In genomic region chr6:48395105-48396007, GRCm38 (mm10) we compare ENCODE assay signal across 8 mouse cellular contexts. TPM values are rescaled to one million over a fixed set of nuclear protein-coding genes. Genes with fewer than 3 reads are reported as not detected.
DNase-seq lines count a peak whose midpoint lies in the region; ATAC-seq lines count a peak whose summit lies in the region.

Krba1 (plus strand) TSS chr6:48395586.

- H3K9ac ChIP-seq in heart, embryonic 12.5 days: peak within 1 kb of the TSS; percentile 92
- peak within 1 kb of the TSS; percentile 87 for H3K9ac ChIP-seq in kidney, embryonic 16.5 days (replicated peaks; ENCODE audit: low read length)

- H3K9me3 ChIP-seq in heart, embryonic 12.5 days (replicated peaks): no peaks in the 10 kb centered on the region
- H3K9me3 ChIP-seq in kidney, embryonic 16.5 days (ENCODE audit: low read length): no peaks in the 10 kb centered on the region

- peak within 1 kb of the TSS; percentile 72 for H3K4me2 ChIP-seq in heart, embryonic 12.5 days
- peak within 1 kb of the TSS; percentile 65 for H3K4me2 ChIP-seq in kidney, embryonic 16.5 days (replicated peaks; ENCODE audit: low read depth, low read length)

- peak within 1 kb of the TSS; percentile 90 for H3K4me3 ChIP-seq in brown adipose tissue, adult 24 weeks (ENCODE audit: insufficient read depth, low read depth, low read length)
- peak within 1 kb of the TSS; percentile 82 for H3K4me3 ChIP-seq in heart, embryonic 12.5 days
- H3K4me3 ChIP-seq in kidney, embryonic 16.5 days (ENCODE audit: low read length): peak within 1 kb of the TSS; percentile 83

- H3K4me1 ChIP-seq in brown adipose tissue, adult 24 weeks (ENCODE audit: control insufficient read depth, insufficient read depth, insufficient read length, low read length): peaks cover 11% of the 10 kb centered on the region
- peaks cover 34% of the 10 kb centered on the region for H3K4me1 ChIP-seq in heart, embryonic 12.5 days (replicated peaks)
- peaks cover 15% of the 10 kb centered on the region for H3K4me1 ChIP-seq in kidney, embryonic 16.5 days (ENCODE audit: insufficient read depth, low read length)

- no peaks in the 10 kb centered on the region for H3K27me3 ChIP-seq in heart, embryonic 12.5 days (replicated peaks)
- H3K27me3 ChIP-seq in kidney, embryonic 16.5 days (ENCODE audit: insufficient read depth, low read length): no peaks in the 10 kb centered on the region

- peak; percentile 80 for DNase-seq in liver
- peak; percentile 70 to 82 for DNase-seq in spleen, postnatal 4 days (ENCODE audit: low spot score in 2 of 2)

- 2% methylated on average over 65 of the region's 65 CpGs for WGBS in heart, embryonic 12.5 days
- 1% methylated on average over 65 of the region's 65 CpGs for WGBS in kidney, embryonic 16.5 days

- H3K27ac ChIP-seq in brown adipose tissue, adult 24 weeks (replicated peaks; ENCODE audit: low read depth, low read length): peak within 1 kb of the TSS; percentile 69
- H3K27ac ChIP-seq in heart, embryonic 12.5 days (ENCODE audit: poor library complexity, severe bottlenecking): peak within 1 kb of the TSS; percentile 87
- peak within 1 kb of the TSS; percentile 81 for H3K27ac ChIP-seq in kidney, embryonic 16.5 days (ENCODE audit: low read length)

- no peaks in the 10 kb centered on the region for H3K36me3 ChIP-seq in heart, embryonic 12.5 days
- no peaks in the 10 kb centered on the region for H3K36me3 ChIP-seq in kidney, embryonic 16.5 days (ENCODE audit: insufficient read depth, low read length)

- peak; percentile 97 for ATAC-seq in CD4-positive, CD25-positive, alpha-beta regulatory T cell, adult 4 months
- peak; percentile 46 for ATAC-seq in erythroid progenitor cell, adult 5-6 weeks (replicated peaks; ENCODE audit: low FRiP score, poor library complexity, severe bottlenecking)
- ATAC-seq in heart, embryonic 12.5 days (ENCODE audit: insufficient number of reproducible peaks, low FRiP score): peak; percentile 90
- ATAC-seq in kidney, embryonic 16.5 days (ENCODE audit: low FRiP score, low TSS enrichment): peak; percentile 98
- peak; percentile 73; the same call in 1 of the 2 replicates for ATAC-seq in monocyte, adult 5-6 weeks (replicated peaks; ENCODE audit: insufficient number of reproducible peaks, low FRiP score, low TSS enrichment, poor library complexity, severe bottlenecking)

RNA-seq across cellular contexts. Expression of gene Krba1, which starts in this region (rescaled TPM):
- 10 to 100 TPM; 11.9 to 22.8 TPM for polyA plus RNA-seq in CD4-positive, CD25-positive, alpha-beta regulatory T cell, adult 4 months (2017; shearing (Covaris generic))
- 5.9 and 6.6 TPM in 2 replicates for polyA plus RNA-seq in brown adipose tissue, adult 24 weeks (2012; ENCODE audit: insufficient read depth, insufficient read length, missing spikeins)
- 1.3 TPM in 1 of 2 replicates, not detected in the other for total RNA-seq in erythroid progenitor cell, adult 5-6 weeks (2015; ENCODE audit: low replicate concordance)
- 1.7 and 2.2 TPM in 2 replicates for total RNA-seq in erythroid progenitor cell, adult 5-6 weeks (2017; ENCODE audit: low replicate concordance)
- 21.2 and 21.8 TPM in 2 replicates for polyA plus RNA-seq in heart, embryonic 12.5 days (2016; fragmentation: Nextera tagmentation; extraction: Ambion mirVana)
- polyA plus RNA-seq in kidney, embryonic 16.5 days (2015; fragmentation: Nextera tagmentation; extraction: Ambion mirVana): 22.7 and 26.4 TPM in 2 replicates
- 1.1 to 4.7 TPM (median 2.1 TPM) in 3 replicates for total RNA-seq in monocyte, adult 5-6 weeks (2017)

Comparison
In these comparisons a context has a peak if more than half of its experiments do, and no peak if none do; other contexts are left out.
1. Peak in every context shown above with its lines: DNase-seq, ATAC-seq, H3K4me3 ChIP-seq and H3K27ac ChIP-seq.
2. ATAC-seq: peak in every context shown above with its lines; median percentile 98 in kidney, embryonic 16.5 days; 97 in CD4-positive, CD25-positive, alpha-beta regulatory T cell, adult 4 months; 90 in heart, embryonic 12.5 days; 73 in monocyte, adult 5-6 weeks; 46 in erythroid progenitor cell, adult 5-6 weeks.